32 mouse cellular contexts compared by ENCODE assay signal in genomic region chr2:25600037-25600436, GRCm38 (mm10). TPM values are rescaled to one million over a fixed set of nuclear protein-coding genes. Genes with fewer than 3 reads are reported as not detected.
DNase-seq lines count a peak whose midpoint lies in the region; ATAC-seq and TF ChIP-seq lines count a peak whose summit lies in the region.
"Had no signal": no experiment of that assay in that cellular context is flagged by ENCODE, and none has a peak within 500 bp of the region (broad histone marks: within the 10 kb centered on the region; RNA-seq: fewer than 3 reads in every experiment).

No protein-coding gene starts in this region.

- TF ChIP-seq POLR2A in lung, adult 2 months (IDR thresholded peaks at IDR 0.05; ENCODE audit: borderline replicate concordance, extremely low read depth, low read depth, low read length), result no peak

- WGBS in kidney, postnatal 0 days, result 78% methylated on average over 2 of the region's 2 CpGs
- 77% methylated on average over 2 of the region's 2 CpGs for WGBS in liver, embryonic 13.5 days (ENCODE audit: insufficient replicate concordance)
- WGBS in liver, embryonic 15.5 days (ENCODE audit: insufficient replicate concordance), result 67% methylated on average over 2 of the region's 2 CpGs
- 78% methylated on average over 2 of the region's 2 CpGs for WGBS in lung, adult 2 months

- no peak overlapping the region for H3K4me3 ChIP-seq in kidney, postnatal 0 days (replicated peaks; ENCODE audit: low read depth, low read length)
- no peak overlapping the region for H3K4me3 ChIP-seq in liver, embryonic 13.5 days (replicated peaks)
- no peak overlapping the region for H3K4me3 ChIP-seq in liver, embryonic 15.5 days (replicated peaks)
- H3K4me3 ChIP-seq in lung, adult 2 months (replicated peaks; ENCODE audit: extremely low read depth, low read depth, low read length), result no peak overlapping the region
- H3K4me3 ChIP-seq: embryonic facial prominence, embryonic 12.5 days; embryonic facial prominence, embryonic 15.5 days; gastrocnemius, adult 2 months; hindbrain, embryonic 12.5 days had no signal

- no peaks in the 10 kb centered on the region for H3K4me1 ChIP-seq in kidney, postnatal 0 days (replicated peaks; ENCODE audit: insufficient read depth, low read length)
- H3K4me1 ChIP-seq in liver, embryonic 13.5 days (replicated peaks), result peaks cover 24% of the 10 kb centered on the region
- peaks cover 19% of the 10 kb centered on the region for H3K4me1 ChIP-seq in liver, embryonic 15.5 days (replicated peaks)
- H3K4me1 ChIP-seq in lung, adult 2 months (ENCODE audit: control insufficient read depth, insufficient read depth, low read length), result no peaks in the 10 kb centered on the region
- H3K4me1 ChIP-seq: embryonic facial prominence, embryonic 12.5 days; embryonic facial prominence, embryonic 15.5 days; hindbrain, embryonic 12.5 days had no signal

- H3K4me2 ChIP-seq in kidney, postnatal 0 days (ENCODE audit: low read length), result no peak overlapping the region
- H3K4me2 ChIP-seq in liver, embryonic 13.5 days, result no peak overlapping the region
- H3K4me2 ChIP-seq in liver, embryonic 15.5 days, result no peak overlapping the region
- H3K4me2 ChIP-seq: embryonic facial prominence, embryonic 12.5 days; embryonic facial prominence, embryonic 15.5 days; heart, embryonic 11.5 days; hindbrain, embryonic 12.5 days had no signal

- no peak overlapping the region for H3K27ac ChIP-seq in kidney, postnatal 0 days
- no peak overlapping the region for H3K27ac ChIP-seq in liver, embryonic 13.5 days
- H3K27ac ChIP-seq in liver, embryonic 15.5 days (replicated peaks), result peak overlapping the region; percentile 19; the same call in 1 of the 2 replicates
- H3K27ac ChIP-seq: embryonic facial prominence, embryonic 12.5 days; embryonic facial prominence, embryonic 15.5 days; gastrocnemius, adult 2 months; hindbrain, embryonic 12.5 days had no signal

- H3K9ac ChIP-seq in kidney, postnatal 0 days (ENCODE audit: low read depth, low read length), result no peak overlapping the region
- no peak overlapping the region for H3K9ac ChIP-seq in liver, embryonic 13.5 days
- H3K9ac ChIP-seq in liver, embryonic 15.5 days, result no peak overlapping the region
- H3K9ac ChIP-seq: embryonic facial prominence, embryonic 12.5 days; embryonic facial prominence, embryonic 15.5 days; forebrain, postnatal 0 days; hindbrain, embryonic 12.5 days had no signal

- 0 out of 2 replicates have a peak, but pooled peaks have one; percentile 18 for ATAC-seq in kidney, postnatal 0 days (replicated peaks; ENCODE audit: low FRiP score, low read depth)
- ATAC-seq in liver, embryonic 13.5 days (ENCODE audit: low read depth), result peak; percentile 61
- peak; percentile 69 for ATAC-seq in liver, embryonic 15.5 days (ENCODE audit: insufficient read depth)
- ATAC-seq in megakaryocyte progenitor cell, adult 5-6 weeks (replicated peaks; ENCODE audit: poor library complexity), result no peak
- ATAC-seq: forebrain, embryonic 14.5 days; forebrain, postnatal 0 days; Patski had no signal

- no peak for DNase-seq in kidney, postnatal 0 days (ENCODE audit: low spot score)
- DNase-seq in kidney, adult 18-20 months, result no peak
- DNase-seq in liver, embryonic 13.5 days, result no peak
- DNase-seq in yolk sac, embryonic 10.5 days (ENCODE audit: low spot score), result peak; percentile 57
- DNase-seq in lung, adult 2 months, result no peak
- DNase-seq: adrenal gland, postnatal 10 days; adrenal gland, postnatal 36 days; B cell, adult 2 months; cerebellum, adult 18-20 months; cerebellum, adult 9-10 months; cerebellum, postnatal 14 days; forebrain, postnatal 0 days; gastrocnemius, adult 2 months; gastrocnemius, postnatal 14 days; heart, adult 11 months had no signal

- TF ChIP-seq CTCF in kidney, postnatal 0 days (IDR thresholded peaks at IDR 0.05; ENCODE audit: low read depth), result no peak
- no peak for TF ChIP-seq CTCF in lung, adult 2 months (IDR thresholded peaks at IDR 0.05; ENCODE audit: insufficient read depth, low read length)

- H3K9me3 ChIP-seq in kidney, postnatal 0 days (replicated peaks; ENCODE audit: low read length), result no peaks in the 10 kb centered on the region
- H3K9me3 ChIP-seq in liver, embryonic 13.5 days (replicated peaks), result no peaks in the 10 kb centered on the region
- no peaks in the 10 kb centered on the region for H3K9me3 ChIP-seq in liver, embryonic 15.5 days (replicated peaks)
- H3K9me3 ChIP-seq: embryonic facial prominence, embryonic 12.5 days; embryonic facial prominence, embryonic 15.5 days; G1E; hindbrain, embryonic 12.5 days had no signal

- H3K27me3 ChIP-seq in kidney, postnatal 0 days (ENCODE audit: insufficient read depth, low read length), result no peaks in the 10 kb centered on the region
- H3K27me3 ChIP-seq in liver, embryonic 13.5 days, result no peaks in the 10 kb centered on the region
- H3K27me3 ChIP-seq in liver, embryonic 15.5 days, result no peaks in the 10 kb centered on the region
- H3K27me3 ChIP-seq: CH12.LX; embryonic facial prominence, embryonic 12.5 days; embryonic facial prominence, embryonic 15.5 days; hindbrain, embryonic 12.5 days; Patski had no signal

- peaks cover 66% of the 10 kb centered on the region for H3K36me3 ChIP-seq in kidney, postnatal 0 days (ENCODE audit: insufficient read depth, low read length)
- peaks cover 91% of the 10 kb centered on the region for H3K36me3 ChIP-seq in liver, embryonic 13.5 days
- peaks cover 84% of the 10 kb centered on the region for H3K36me3 ChIP-seq in liver, embryonic 15.5 days (replicated peaks)

RNA-seq across cellular contexts. Expression of gene Rabl6, which starts 8.3 kb away (rescaled TPM):
- 45.6 and 56.9 TPM in 2 replicates for polyA plus RNA-seq in kidney, postnatal 0 days (2015; fragmentation: Nextera tagmentation; extraction: Ambion mirVana)
- polyA plus RNA-seq in liver, embryonic 13.5 days (2015; fragmentation: Nextera tagmentation; extraction: Ambion mirVana), result 29.7 and 29.8 TPM in 2 replicates
- polyA plus RNA-seq in liver, embryonic 15.5 days (2015; fragmentation: Nextera tagmentation; extraction: Ambion mirVana), result 21.7 and 23.5 TPM in 2 replicates
- total RNA-seq in megakaryocyte progenitor cell, adult 5-6 weeks (2015), result 37.4 and 49.5 TPM in 2 replicates
- total RNA-seq in megakaryocyte progenitor cell, adult 5-6 weeks (2017), result 54.9 and 86.7 TPM in 2 replicates
- 53.4 and 62.2 TPM in 2 replicates for polyA plus RNA-seq in lung, adult 2 months (2012; rRNA removed)

RNA-seq across cellular contexts. Expression of gene Ccdc183, which starts 17.4 kb away (rescaled TPM):
- 0.32 and 0.34 TPM in 2 replicates for polyA plus RNA-seq in kidney, postnatal 0 days (2015; fragmentation: Nextera tagmentation; extraction: Ambion mirVana)
- 0.09 and 0.14 TPM in 2 replicates for polyA plus RNA-seq in liver, embryonic 13.5 days (2015; fragmentation: Nextera tagmentation; extraction: Ambion mirVana)
- 0.05 and 0.06 TPM in 2 replicates for polyA plus RNA-seq in liver, embryonic 15.5 days (2015; fragmentation: Nextera tagmentation; extraction: Ambion mirVana)
- not detected in 2 replicates for total RNA-seq in megakaryocyte progenitor cell, adult 5-6 weeks (2015)
- total RNA-seq in megakaryocyte progenitor cell, adult 5-6 weeks (2017), result not detected in 2 replicates
- not detected in 2 replicates for polyA plus RNA-seq in lung, adult 2 months (2012; rRNA removed)
- total RNA-seq: adrenal gland, adult 18-20 months; adrenal gland, postnatal 10 days; adrenal gland, postnatal 36 days; CH12.LX; forebrain, postnatal 0 days; gastrocnemius, adult 2 months; gastrocnemius, postnatal 14 days; gastrocnemius, postnatal 4 days; heart, adult 8-10 months; heart, postnatal 25 days; hematopoietic stem cell, adult 5-6 weeks had no signal
- polyA plus RNA-seq: G1E had no signal

RNA-seq across cellular contexts. Expression of gene Ajm1, which starts 18.5 kb away (rescaled TPM):
- polyA plus RNA-seq in kidney, postnatal 0 days (2015; fragmentation: Nextera tagmentation; extraction: Ambion mirVana), result 0.15 and 0.16 TPM in 2 replicates
- 0.02 TPM in 1 of 2 replicates, not detected in the other for polyA plus RNA-seq in liver, embryonic 13.5 days (2015; fragmentation: Nextera tagmentation; extraction: Ambion mirVana)
- polyA plus RNA-seq in liver, embryonic 15.5 days (2015; fragmentation: Nextera tagmentation; extraction: Ambion mirVana), result 0.03 TPM in 1 of 2 replicates, not detected in the other
- not detected in 2 replicates for total RNA-seq in megakaryocyte progenitor cell, adult 5-6 weeks (2015)
- 0.10 TPM in 1 of 2 replicates, not detected in the other for total RNA-seq in megakaryocyte progenitor cell, adult 5-6 weeks (2017)
- polyA plus RNA-seq in lung, adult 2 months (2012; rRNA removed), result 0.31 and 0.34 TPM in 2 replicates
- total RNA-seq: gastrocnemius, adult 2 months had no signal
- polyA plus RNA-seq: heart, embryonic 14.5 days; heart, postnatal 0 days had no signal

RNA-seq across cellular contexts. Expression of gene Tmem141, which starts 21.8 kb away (rescaled TPM):
- 41.7 and 43.8 TPM in 2 replicates for polyA plus RNA-seq in kidney, postnatal 0 days (2015; fragmentation: Nextera tagmentation; extraction: Ambion mirVana)
- 7.8 and 8.3 TPM in 2 replicates for polyA plus RNA-seq in liver, embryonic 13.5 days (2015; fragmentation: Nextera tagmentation; extraction: Ambion mirVana)
- polyA plus RNA-seq in liver, embryonic 15.5 days (2015; fragmentation: Nextera tagmentation; extraction: Ambion mirVana), result 8.2 and 9.9 TPM in 2 replicates
- 9.9 and 17.4 TPM in 2 replicates for total RNA-seq in megakaryocyte progenitor cell, adult 5-6 weeks (2015)
- 18.1 and 18.6 TPM in 2 replicates for total RNA-seq in megakaryocyte progenitor cell, adult 5-6 weeks (2017)
- polyA plus RNA-seq in lung, adult 2 months (2012; rRNA removed), result 15.0 and 17.0 TPM in 2 replicates
- total RNA-seq: G1E had no signal
- polyA plus RNA-seq: G1E had no signal

RNA-seq across cellular contexts. Expression of gene Phpt1, which starts 25.0 kb away (rescaled TPM):
- polyA plus RNA-seq in kidney, postnatal 0 days (2015; fragmentation: Nextera tagmentation; extraction: Ambion mirVana), result 197 TPM in 2 replicates
- 50.2 and 50.3 TPM in 2 replicates for polyA plus RNA-seq in liver, embryonic 13.5 days (2015; fragmentation: Nextera tagmentation; extraction: Ambion mirVana)
- 31.2 and 36.3 TPM in 2 replicates for polyA plus RNA-seq in liver, embryonic 15.5 days (2015; fragmentation: Nextera tagmentation; extraction: Ambion mirVana)
- 48.1 and 56.5 TPM in 2 replicates for total RNA-seq in megakaryocyte progenitor cell, adult 5-6 weeks (2015)
- total RNA-seq in megakaryocyte progenitor cell, adult 5-6 weeks (2017), result 29.6 and 35.4 TPM in 2 replicates
- polyA plus RNA-seq in lung, adult 2 months (2012; rRNA removed), result 32.7 and 59.6 TPM in 2 replicates
